Mouse (Mus musculus) lung, adult 2 months (tissue): ENCODE measurements around the gene Adamtsl5.

ENCODE experiments used
- CTCF ChIP-seq: fragments of 200-500 bp; IDR thresholded peaks from 2 replicates; pipeline ENCODE4 v1.5.1; 2011; ENCODE audit warnings: mild to moderate bottlenecking, low read length, control low read depth; ENCODE audit not compliant: insufficient read depth
- POLR2A ChIP-seq: fragments of 200-500 bp; IDR thresholded peaks from 2 replicates; pipeline ENCODE4 v1.6.1; 2011; ENCODE audit warnings: low read depth, mild to moderate bottlenecking, control low read depth, low read length, borderline replicate concordance; ENCODE audit errors: extremely low read depth

GRCm38 (mm10) chr10:80342749-80343424 is 5.3 kb downstream of the Adamtsl5 start:
- TF ChIP-seq POLR2A = no peak
- TF ChIP-seq CTCF = no peak
